Mouse (Mus musculus) bone marrow, adult 2 months (tissue): ENCODE measurements around the gene Sh3rf3. TPM values are rescaled to one million over a fixed set of nuclear protein-coding genes. Genes with fewer than 3 reads are reported as not detected.

Experiments
- H3K27ac ChIP-seq: fragments of 200-500 bp; 2 replicates; pipeline ENCODE4 v1.5.1; 2012; ENCODE audit warnings: low read depth, mild to moderate bottlenecking, control low read depth, inconsistent platforms, low read length; ENCODE audit not compliant: control insufficient read depth, poor library complexity, insufficient read depth
- H3K4me1 ChIP-seq: fragments of 200-500 bp; 2 replicates; pipeline ENCODE4 v1.6.1; 2011; ENCODE audit warnings: low read length; ENCODE audit not compliant: control insufficient read depth, insufficient read depth
- H3K4me3 ChIP-seq: fragments of 200-500 bp; replicated peaks from 2 replicates; pipeline ENCODE3; 2011; ENCODE audit warnings: mild to moderate bottlenecking, low read depth, low read length, control low read depth; ENCODE audit not compliant: control insufficient read depth
- CTCF ChIP-seq: fragments of 200-500 bp; IDR thresholded peaks from 2 replicates; pipeline ENCODE4 v1.5.1; 2011; ENCODE audit warnings: low read length, control low read depth; ENCODE audit not compliant: control insufficient read depth, insufficient read depth
- POLR2A ChIP-seq: fragments of 200-500 bp; IDR thresholded peaks from 2 replicates; pipeline ENCODE4 v1.6.1; 2011; ENCODE audit warnings: low read depth, mild to moderate bottlenecking, control low read depth, low read length, borderline replicate concordance; ENCODE audit not compliant: control insufficient read depth
- WGBS: fragments of 180-500 bp; shearing (Covaris S2); methylation state at CpG from one replicate; pipeline ENCODE4 v1.1.7; 2018; 5-methylcytosine and 5-hydroxymethylcytosine counted together
- polyA plus RNA-seq: library from polyadenylated mRNA; stranded (reverse); fragments of >200 nt; gene quantifications from 2 replicates; pipeline ENCODE4 v1.2.4, GENCODE M21; 2011; ENCODE audit warnings: low replicate concordance; ENCODE audit not compliant: missing spikeins, insufficient read depth, insufficient read length

The Sh3rf3 gene
- polyA plus RNA-seq, 1 experiment, result 0.27 TPM

DNA sequence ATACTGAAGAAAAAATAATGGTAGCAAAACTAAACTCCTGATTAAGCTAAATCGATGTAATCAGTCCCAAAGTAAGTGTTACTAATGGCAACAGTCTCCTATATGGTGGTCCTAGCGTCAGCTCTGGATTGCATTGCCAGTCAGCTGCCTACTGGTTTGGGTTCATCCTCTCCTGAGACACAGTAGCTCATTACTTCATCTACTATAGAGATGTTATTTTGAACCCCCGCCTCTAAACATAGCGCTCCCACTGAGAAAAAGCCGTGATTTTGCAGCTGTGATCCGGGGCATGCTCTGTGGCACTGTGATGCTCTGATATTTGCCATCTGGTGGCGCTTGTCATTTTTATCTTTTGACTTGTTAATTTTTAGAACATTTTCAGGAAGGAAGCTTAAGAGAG is 198.3 kb downstream of the Sh3rf3 start:
- Histone ChIP-seq H3K4me1 (no peaks in the 10 kb centered on the region), H3K27ac (no peak overlapping the region), H3K4me3 (no peak overlapping the region)
- WGBS, result 78% methylated on average over 7 of the region's 7 CpGs
- TF ChIP-seq POLR2A (no peak), CTCF (no peak)

DNA sequence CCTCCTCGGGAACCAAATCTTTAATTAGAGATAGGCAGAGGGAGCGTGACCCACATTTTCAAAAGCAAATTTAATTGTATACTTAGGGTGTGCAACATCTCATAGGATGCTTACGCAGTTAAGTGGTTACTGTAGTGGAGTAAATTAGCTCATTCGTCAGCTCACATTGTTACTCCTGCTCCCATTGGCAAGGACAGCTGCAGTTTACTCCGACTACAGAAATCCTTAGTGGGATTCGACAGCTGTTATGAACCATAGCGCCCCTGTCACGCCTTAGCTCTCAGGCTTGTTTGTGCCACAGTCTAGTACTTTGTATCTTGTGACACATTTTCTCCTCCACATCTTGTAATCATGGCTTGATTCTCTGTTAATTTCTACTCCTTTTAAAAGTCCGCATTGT is 200.5 kb downstream of the Sh3rf3 start:
- no peaks in the 10 kb centered on the region for H3K4me1 ChIP-seq
- H3K4me3 ChIP-seq, result no peak overlapping the region
- TF ChIP-seq CTCF, result no peak
- no peak for TF ChIP-seq POLR2A
- no peak overlapping the region for H3K27ac ChIP-seq
- WGBS, result 82% methylated on average over 9 of the region's 9 CpGs

DNA sequence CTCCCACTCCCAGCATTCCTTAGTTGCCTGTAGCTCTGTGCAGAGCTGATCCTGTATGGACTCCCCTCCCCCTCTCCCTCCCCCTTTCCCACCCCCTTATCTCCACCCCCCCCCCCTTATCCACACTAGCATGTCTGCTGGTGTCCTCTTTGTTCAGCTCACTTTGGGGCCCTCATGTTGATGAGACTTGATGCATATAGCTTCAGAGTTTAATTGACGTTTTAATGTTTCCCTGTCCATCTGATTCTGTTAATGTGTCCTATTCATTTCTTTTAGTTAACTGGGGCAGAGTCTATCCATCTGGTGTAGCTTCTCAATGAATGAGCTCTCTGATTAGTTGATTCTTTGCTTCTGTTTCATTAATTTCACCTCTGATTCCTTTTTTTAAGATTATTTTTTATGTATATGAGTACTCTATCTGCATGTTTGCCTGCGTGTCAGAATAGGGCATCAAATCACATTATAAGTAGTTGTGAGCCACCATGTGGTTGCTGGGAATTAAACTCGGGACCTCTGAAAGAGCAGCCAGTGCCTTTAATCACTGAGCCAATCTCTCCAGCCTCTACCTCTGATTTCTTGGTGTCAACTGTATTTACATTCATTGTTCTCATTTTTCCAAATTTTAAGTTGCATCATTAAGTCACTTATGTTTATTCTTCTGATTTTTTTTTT is 206.3 kb downstream of the Sh3rf3 start:
- Histone ChIP-seq H3K27ac (no peak overlapping the region), H3K4me3 (no peak overlapping the region), H3K4me1 (no peaks in the 10 kb centered on the region)
- TF ChIP-seq POLR2A (no peak), CTCF (no peak)
- 61% methylated on average over 3 of the region's 3 CpGs for WGBS

DNA sequence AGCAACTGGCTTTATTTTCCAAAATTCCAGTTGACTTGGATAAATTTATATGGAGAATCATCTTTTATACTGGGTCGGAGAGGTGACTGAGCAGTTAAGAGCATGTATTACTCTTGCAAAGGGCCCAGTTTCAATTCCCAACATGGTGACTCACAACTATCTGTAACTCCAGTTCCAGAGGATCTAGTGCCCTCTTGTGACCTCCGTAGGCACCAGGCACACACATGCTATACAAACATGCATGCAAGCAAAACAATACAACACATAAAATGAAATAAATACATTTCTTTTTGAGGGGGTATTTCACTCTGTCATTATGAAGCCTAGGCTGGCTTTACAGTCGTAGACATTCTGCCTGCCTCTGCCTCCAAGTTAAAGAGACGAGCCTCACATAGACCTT is 237.3 kb downstream of the Sh3rf3 start:
- TF ChIP-seq POLR2A, result no peak
- no peak for TF ChIP-seq CTCF
- no peak overlapping the region for H3K4me3 ChIP-seq
- H3K27ac ChIP-seq, result no peak overlapping the region
- no peaks in the 10 kb centered on the region for H3K4me1 ChIP-seq
- 70% methylated on average over 4 of the region's 4 CpGs for WGBS

DNA sequence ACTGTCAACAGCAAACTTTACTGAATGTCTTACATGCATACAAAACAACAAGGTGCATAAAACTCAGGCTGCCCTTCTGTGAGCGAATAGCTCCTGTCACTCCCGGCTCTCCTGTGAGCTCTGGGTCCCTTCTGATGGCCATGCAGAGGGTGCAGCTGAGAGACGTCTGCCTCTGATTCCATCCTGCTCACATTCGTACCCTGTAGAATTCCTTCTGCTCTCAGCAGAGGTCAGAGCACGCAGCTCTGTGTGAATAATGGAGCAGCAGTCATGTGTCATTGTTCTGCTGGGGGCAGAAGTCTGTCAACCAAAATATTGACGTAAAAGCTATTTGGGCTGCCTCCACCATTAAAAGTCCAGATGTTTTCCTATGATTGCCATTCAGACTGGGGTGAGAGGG is 243.1 kb downstream of the Sh3rf3 start:
- H3K4me1 ChIP-seq, result no peaks in the 10 kb centered on the region
- no peak for TF ChIP-seq CTCF
- TF ChIP-seq POLR2A, result no peak
- H3K4me3 ChIP-seq, result no peak overlapping the region
- no peak overlapping the region for H3K27ac ChIP-seq
- 66% methylated on average over 6 of the region's 6 CpGs for WGBS

DNA sequence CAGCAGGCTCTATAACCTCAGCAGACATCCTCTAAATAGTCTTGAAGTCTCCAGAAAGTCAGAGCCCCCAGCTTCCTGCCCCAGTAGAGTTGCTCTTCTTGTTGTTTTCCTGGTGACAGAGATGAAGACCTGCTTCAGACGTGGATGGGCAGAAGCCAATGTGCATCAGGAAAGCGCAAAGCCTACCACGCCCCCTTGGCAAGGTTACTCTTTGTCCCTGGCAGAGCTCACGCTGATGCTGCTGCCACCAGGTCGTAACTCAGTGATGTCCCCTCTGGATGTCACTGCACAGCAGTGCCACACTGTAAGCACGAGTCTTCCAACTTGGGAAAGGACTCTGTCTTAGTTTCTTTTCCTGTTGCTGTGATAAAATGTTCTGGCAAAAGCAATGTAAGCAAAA is 253.6 kb downstream of the Sh3rf3 start:
- H3K27ac ChIP-seq, result no peak overlapping the region
- TF ChIP-seq CTCF (no peak), POLR2A (no peak)
- 67% methylated on average over 6 of the region's 6 CpGs for WGBS
- no peaks in the 10 kb centered on the region for H3K4me1 ChIP-seq
- no peak overlapping the region for H3K4me3 ChIP-seq

DNA sequence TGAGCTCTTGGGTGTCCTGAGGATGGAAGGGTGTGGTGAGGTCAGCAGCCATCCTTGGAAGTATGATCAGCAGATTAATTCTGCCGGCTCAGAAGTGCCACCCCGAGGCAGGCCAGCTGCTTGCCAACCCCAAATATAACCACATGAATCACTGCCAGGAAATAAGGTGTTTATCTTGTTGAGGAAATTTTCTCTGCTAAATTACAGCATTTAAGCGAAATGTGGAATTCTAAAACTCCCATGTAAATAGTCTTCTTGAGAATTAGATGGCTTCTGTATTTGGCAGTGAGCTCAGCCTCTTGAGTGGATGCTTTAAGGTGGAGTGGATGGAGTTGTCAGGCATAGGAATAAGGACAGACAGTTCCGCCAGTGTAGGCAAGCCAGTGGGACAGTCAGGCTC is 259.7 kb downstream of the Sh3rf3 start:
- TF ChIP-seq CTCF (no peak), POLR2A (no peak)
- 23% methylated on average over 4 of the region's 4 CpGs for WGBS
- H3K4me3 ChIP-seq, result no peak overlapping the region
- no peak overlapping the region for H3K27ac ChIP-seq
- no peaks in the 10 kb centered on the region for H3K4me1 ChIP-seq

DNA sequence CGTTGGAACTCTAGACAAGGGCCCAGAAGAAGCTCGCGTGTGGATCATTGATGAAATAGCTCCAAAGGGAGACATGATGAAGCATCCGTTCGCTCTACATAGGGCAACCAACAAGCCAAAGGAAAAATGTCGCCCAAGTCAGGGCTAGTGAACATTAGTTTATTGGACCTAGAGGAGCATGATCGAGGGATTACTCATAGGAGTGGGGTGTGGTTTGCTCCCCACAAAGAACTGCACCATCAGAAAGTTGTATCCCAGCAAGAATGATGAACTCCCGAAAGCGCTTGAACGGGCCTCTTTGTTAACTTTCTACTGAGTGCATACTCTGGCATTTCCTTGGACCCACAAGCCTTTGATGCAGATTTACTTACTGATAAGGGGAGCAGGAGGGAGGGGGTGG is 263.5 kb downstream of the Sh3rf3 start:
- Histone ChIP-seq H3K4me3 (no peak overlapping the region), H3K4me1 (no peaks in the 10 kb centered on the region), H3K27ac (no peak overlapping the region)
- TF ChIP-seq POLR2A (no peak), CTCF (no peak)
- WGBS, result 85% methylated on average over 10 of the region's 10 CpGs

DNA sequence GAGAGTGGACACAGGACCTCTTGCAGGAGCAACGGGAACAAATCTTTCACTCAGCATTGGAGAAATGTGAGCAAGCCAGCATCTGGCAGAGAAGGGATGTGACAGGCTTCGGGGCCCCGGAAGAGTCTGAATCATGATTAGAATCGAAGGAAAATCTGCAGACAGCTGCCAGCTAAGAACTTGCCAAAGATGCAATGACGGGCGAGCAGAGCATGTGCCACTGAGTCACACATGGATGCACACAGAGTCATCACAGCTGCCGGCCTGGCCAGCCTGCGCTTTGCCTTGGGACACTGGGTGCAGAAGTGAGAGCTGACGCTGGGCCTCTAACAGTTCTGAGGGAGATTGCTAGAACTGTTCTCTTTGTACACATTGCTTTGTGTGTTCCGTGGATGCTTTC is 264.8 kb downstream of the Sh3rf3 start:
- Histone ChIP-seq H3K4me1 (no peaks in the 10 kb centered on the region), H3K4me3 (no peak overlapping the region), H3K27ac (no peak overlapping the region)
- TF ChIP-seq POLR2A (no peak), CTCF (no peak)
- WGBS, result 79% methylated on average over 10 of the region's 10 CpGs
